Mouse (Mus musculus): Measurements from ENCODE around the gene Mbd3. TPM values are rescaled to one million over a fixed set of nuclear protein-coding genes. Genes with fewer than 3 reads are reported as not detected.

The Mbd3 gene
- polyA plus RNA-seq, 1 experiment from 2014 or later, result 252 TPM

DNA sequence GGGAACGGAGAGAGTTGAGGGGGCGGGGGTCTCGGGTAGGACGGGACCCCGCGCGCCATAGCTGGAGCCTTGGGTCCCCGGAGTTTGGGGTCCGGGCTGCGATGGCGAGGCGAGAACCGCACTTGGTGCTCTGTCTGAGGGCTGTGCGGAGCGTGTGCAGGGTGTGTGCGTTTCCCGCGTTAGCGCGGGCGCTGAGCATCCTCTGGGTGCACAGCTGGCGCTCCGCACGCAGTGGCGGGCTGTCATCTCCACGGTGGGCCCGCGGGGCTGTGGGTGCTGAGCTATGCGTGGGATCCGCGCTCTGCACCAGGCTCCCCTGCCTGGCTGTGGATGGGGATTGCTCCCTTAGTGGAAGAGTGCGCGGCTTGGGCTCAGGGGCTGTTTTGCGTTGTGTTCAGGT lies 42.6 kb downstream of the Mbd3 start:
- Histone ChIP-seq H3K9me3 (ENCODE audit: control insufficient read depth, low read length) (no peaks in the 10 kb centered on the region), H3K27me3 (ENCODE audit: control insufficient read depth, insufficient read depth, low read length) (peaks cover 58% of the 10 kb centered on the region), H3K4me1 (ENCODE audit: control insufficient read depth, insufficient read depth, low read length) (peaks cover 8% of the 10 kb centered on the region), H3K4me3 (ENCODE audit: low read depth, low read length) (peak overlapping the region; percentile 20), H3K9ac (ENCODE audit: low read length) (no peak overlapping the region), H3K36me3 (ENCODE audit: control insufficient read depth, insufficient read depth, low read length) (no peaks in the 10 kb centered on the region), H3K27ac (ENCODE audit: low read depth, low read length) (no peak overlapping the region), H3K4me2 (peak overlapping the region; percentile 31)
- DNase-seq (ENCODE audit: low spot score, missing footprints) (no peak), ATAC-seq (ENCODE audit: low FRiP score) (no peak)
- WGBS, result 1% methylated on average over 34 of the region's 34 CpGs

- ATAC-seq (ENCODE audit: low FRiP score), result no peak
- WGBS, result under 1% methylated on average over 50 of the region's 53 CpGs
- H3K9me3 ChIP-seq (ENCODE audit: control insufficient read depth, low read length), result no peaks in the 10 kb centered on the region
Observed at GRCm38 (mm10) chr10:80356001-80356682, 43.2 kb downstream of the Mbd3 start, which contains the start of gene Plk5. TSS of gene Plk5 (plus strand) at chr10:80356459.

GRCm38 (mm10) chr10:80355431-80355830 lies 43.9 kb downstream of the Mbd3 start:
- H3K4me1 ChIP-seq (ENCODE audit: control insufficient read depth, insufficient read depth, low read length), result peaks cover 8% of the 10 kb centered on the region
- no peaks in the 10 kb centered on the region for H3K36me3 ChIP-seq (ENCODE audit: control insufficient read depth, insufficient read depth, low read length)
- no peak overlapping the region for H3K27ac ChIP-seq (ENCODE audit: low read depth, low read length)
- H3K4me3 ChIP-seq (ENCODE audit: low read depth, low read length), result no peak overlapping the region
- 9% methylated on average over 8 of the region's 9 CpGs for WGBS
- H3K9me3 ChIP-seq (ENCODE audit: control insufficient read depth, low read length), result no peaks in the 10 kb centered on the region
- no peak overlapping the region for H3K9ac ChIP-seq (ENCODE audit: low read length)
- no peak overlapping the region for H3K4me2 ChIP-seq
- ATAC-seq (ENCODE audit: low FRiP score) (no peak), DNase-seq (ENCODE audit: low spot score, missing footprints) (no peak)
- H3K27me3 ChIP-seq (ENCODE audit: control insufficient read depth, insufficient read depth, low read length), result peaks cover 64% of the 10 kb centered on the region

More at GRCm38 (mm10) chr10:80356001-80356682, 43.2 kb downstream of the Mbd3 start, which contains the start of gene Plk5:
- no peaks in the 10 kb centered on the region for H3K36me3 ChIP-seq (ENCODE audit: control insufficient read depth, insufficient read depth, low read length)
- H3K27ac ChIP-seq (ENCODE audit: low read depth, low read length), result no peak within 1 kb of the TSS
- H3K4me3 ChIP-seq (ENCODE audit: low read depth, low read length), result peak within 1 kb of the TSS; percentile 20
- DNase-seq (ENCODE audit: low spot score, missing footprints), result no peak
- H3K4me1 ChIP-seq (ENCODE audit: control insufficient read depth, insufficient read depth, low read length), result peaks cover 8% of the 10 kb centered on the region
- no peak within 1 kb of the TSS for H3K9ac ChIP-seq (ENCODE audit: low read length)
- H3K4me2 ChIP-seq, result peak within 1 kb of the TSS; percentile 31
- H3K27me3 ChIP-seq (ENCODE audit: control insufficient read depth, insufficient read depth, low read length), result peaks cover 60% of the 10 kb centered on the region

DNA sequence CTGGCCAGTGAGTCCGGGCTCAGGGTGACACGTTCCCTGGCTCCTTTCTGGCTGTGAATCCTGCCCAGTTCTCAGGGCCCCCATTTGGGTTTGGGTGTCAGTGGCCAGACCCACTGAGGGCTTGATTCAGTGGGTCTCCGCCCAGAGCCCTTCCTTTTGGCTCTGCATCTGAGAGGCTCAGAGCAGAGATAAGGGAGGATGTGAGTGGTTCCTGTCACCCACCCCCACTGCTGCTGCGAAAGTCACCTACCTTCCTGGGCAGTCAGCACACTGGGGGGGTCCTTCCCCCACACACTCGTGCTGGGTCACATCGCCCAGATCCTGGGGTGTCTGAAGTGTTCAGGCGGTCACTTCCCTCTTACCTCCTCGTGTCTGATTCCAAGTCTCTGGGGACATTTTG lies 46.6 kb downstream of the Mbd3 start:
- H3K9me3 ChIP-seq (ENCODE audit: control insufficient read depth, low read length), result no peaks in the 10 kb centered on the region
- DNase-seq (ENCODE audit: low spot score, missing footprints) (no peak), ATAC-seq (ENCODE audit: low FRiP score) (no peak)
- H3K4me1 ChIP-seq (ENCODE audit: control insufficient read depth, insufficient read depth, low read length), result peaks cover 11% of the 10 kb centered on the region
- H3K27me3 ChIP-seq (ENCODE audit: control insufficient read depth, insufficient read depth, low read length), result peaks cover 76% of the 10 kb centered on the region
- no peak overlapping the region for H3K9ac ChIP-seq (ENCODE audit: low read length)
- no peak overlapping the region for H3K27ac ChIP-seq (ENCODE audit: low read depth, low read length)
- H3K4me3 ChIP-seq (ENCODE audit: low read depth, low read length), result no peak overlapping the region
- WGBS, result 68% methylated on average over 8 of the region's 8 CpGs
- H3K36me3 ChIP-seq (ENCODE audit: control insufficient read depth, insufficient read depth, low read length), result no peaks in the 10 kb centered on the region
- H3K4me2 ChIP-seq, result no peak overlapping the region

GRCm38 (mm10) chr10:80351896-80352295 lies 47.5 kb downstream of the Mbd3 start:
- Histone ChIP-seq H3K4me2 (no peak overlapping the region), H3K4me1 (ENCODE audit: control insufficient read depth, insufficient read depth, low read length) (peaks cover 11% of the 10 kb centered on the region), H3K27ac (ENCODE audit: low read depth, low read length) (no peak overlapping the region), H3K9me3 (ENCODE audit: control insufficient read depth, low read length) (no peaks in the 10 kb centered on the region), H3K4me3 (ENCODE audit: low read depth, low read length) (no peak overlapping the region), H3K9ac (ENCODE audit: low read length) (no peak overlapping the region), H3K36me3 (ENCODE audit: control insufficient read depth, insufficient read depth, low read length) (no peaks in the 10 kb centered on the region), H3K27me3 (ENCODE audit: control insufficient read depth, insufficient read depth, low read length) (peaks cover 76% of the 10 kb centered on the region)
- 27% methylated on average over 11 of the region's 11 CpGs for WGBS
- DNase-seq (ENCODE audit: low spot score, missing footprints), result no peak
- ATAC-seq (ENCODE audit: low FRiP score), result no peak

DNA sequence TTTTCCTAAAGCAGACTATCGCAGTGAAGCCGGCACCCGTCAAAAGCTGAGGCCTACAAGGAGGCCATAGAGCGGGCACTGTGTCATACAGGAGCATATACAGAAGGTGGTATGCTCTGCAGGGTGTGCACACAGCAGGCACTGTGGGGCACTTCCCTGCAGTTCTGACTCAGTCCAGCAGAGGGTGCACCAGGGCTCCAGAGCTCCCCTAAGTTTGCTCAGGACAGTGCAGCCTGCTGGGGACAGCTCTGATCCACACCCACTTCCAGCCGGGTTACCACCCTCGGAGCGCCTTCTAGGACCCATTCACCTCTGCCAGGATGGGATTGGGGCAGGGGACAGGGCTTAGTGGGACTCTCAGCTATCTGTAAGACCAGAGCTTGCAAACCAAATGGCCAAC lies 49.1 kb downstream of the Mbd3 start:
- Histone ChIP-seq H3K9ac (ENCODE audit: low read length) (no peak overlapping the region), H3K27ac (ENCODE audit: low read depth, low read length) (no peak overlapping the region), H3K4me3 (ENCODE audit: low read depth, low read length) (no peak overlapping the region), H3K36me3 (ENCODE audit: control insufficient read depth, insufficient read depth, low read length) (no peaks in the 10 kb centered on the region), H3K9me3 (ENCODE audit: control insufficient read depth, low read length) (no peaks in the 10 kb centered on the region), H3K4me1 (ENCODE audit: control insufficient read depth, insufficient read depth, low read length) (peaks cover 4% of the 10 kb centered on the region), H3K27me3 (ENCODE audit: control insufficient read depth, insufficient read depth, low read length) (peaks cover 75% of the 10 kb centered on the region), H3K4me2 (no peak overlapping the region)
- WGBS, result 5% methylated on average over 7 of the region's 7 CpGs
- DNase-seq (ENCODE audit: low spot score, missing footprints) (peak; percentile 99), ATAC-seq (ENCODE audit: low FRiP score) (peak; percentile 74)

- WGBS, result 11% methylated on average over 26 of the region's 26 CpGs
- H3K4me1 ChIP-seq (ENCODE audit: control insufficient read depth, insufficient read depth, low read length), result peaks cover 9% of the 10 kb centered on the region
Observed at GRCm38 (mm10) chr10:80348981-80349380, 50.4 kb downstream of the Mbd3 start.

DNA sequence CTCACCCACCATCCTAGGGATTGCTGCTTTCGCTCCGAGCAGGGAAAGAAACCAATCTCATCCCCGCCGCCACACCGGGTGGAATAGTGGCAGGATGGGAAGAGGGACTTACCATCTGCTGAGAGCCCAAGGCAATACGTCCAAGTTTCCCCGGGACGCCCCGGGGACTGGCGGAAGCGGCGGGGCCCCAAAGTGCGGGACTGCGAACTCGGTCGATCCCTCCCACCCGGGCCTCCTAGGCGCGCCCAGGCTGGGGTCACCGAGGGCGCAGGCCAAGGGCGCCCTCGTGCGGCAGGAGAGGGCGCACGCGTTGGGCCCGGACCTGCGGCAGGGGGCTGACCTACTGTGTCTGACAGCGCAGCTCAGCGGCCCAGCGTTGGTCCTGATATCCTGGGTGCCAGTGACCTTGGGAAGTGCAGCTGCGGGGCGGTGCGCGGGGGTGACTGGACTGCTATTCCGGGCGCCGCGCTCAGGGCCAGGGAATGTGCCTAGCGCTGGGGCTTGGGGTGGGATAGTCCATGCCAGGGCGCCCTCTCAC lies 51.0 kb downstream of the Mbd3 start, which contains the start of gene Adamtsl5:
Gene Adamtsl5, minus strand, starts transcription at position 169 of the 538 bp plus-strand sequence.
- peaks cover 10% of the 10 kb centered on the region for H3K4me1 ChIP-seq (ENCODE audit: control insufficient read depth, insufficient read depth, low read length)
- under 1% methylated on average over 42 of the region's 42 CpGs for WGBS
- H3K4me3 ChIP-seq (ENCODE audit: low read depth, low read length), result peak within 1 kb of the TSS; percentile 15; the same call in 1 of the 2 replicates
- ATAC-seq (ENCODE audit: low FRiP score), result peak; percentile 62
- no peaks in the 10 kb centered on the region for H3K9me3 ChIP-seq (ENCODE audit: control insufficient read depth, low read length)
- no peaks in the 10 kb centered on the region for H3K36me3 ChIP-seq (ENCODE audit: control insufficient read depth, insufficient read depth, low read length)
- no peak within 1 kb of the TSS for H3K27ac ChIP-seq (ENCODE audit: low read depth, low read length)
- H3K4me2 ChIP-seq, result peak within 1 kb of the TSS; percentile 38
- peak; percentile 98 for DNase-seq (ENCODE audit: low spot score, missing footprints)
- peaks cover 85% of the 10 kb centered on the region for H3K27me3 ChIP-seq (ENCODE audit: control insufficient read depth, insufficient read depth, low read length)
- peak within 1 kb of the TSS; percentile 20; the same call in 1 of the 2 replicates for H3K9ac ChIP-seq (ENCODE audit: low read length)

More at GRCm38 (mm10) chr10:80348981-80349380, 50.4 kb downstream of the Mbd3 start:
- no peak overlapping the region for H3K4me2 ChIP-seq
- H3K4me3 ChIP-seq (ENCODE audit: low read depth, low read length), result no peak overlapping the region
- no peak for ATAC-seq (ENCODE audit: low FRiP score)
- H3K36me3 ChIP-seq (ENCODE audit: control insufficient read depth, insufficient read depth, low read length), result no peaks in the 10 kb centered on the region
- H3K9ac ChIP-seq (ENCODE audit: low read length), result no peak overlapping the region
- no peaks in the 10 kb centered on the region for H3K9me3 ChIP-seq (ENCODE audit: control insufficient read depth, low read length)
- no peak for DNase-seq (ENCODE audit: low spot score, missing footprints)
- peaks cover 80% of the 10 kb centered on the region for H3K27me3 ChIP-seq (ENCODE audit: control insufficient read depth, insufficient read depth, low read length)
- no peak overlapping the region for H3K27ac ChIP-seq (ENCODE audit: low read depth, low read length)

- no peaks in the 10 kb centered on the region for H3K9me3 ChIP-seq (ENCODE audit: control insufficient read depth, low read length)
- H3K4me3 ChIP-seq (ENCODE audit: low read depth, low read length), result no peak overlapping the region
- peaks cover 15% of the 10 kb centered on the region for H3K4me1 ChIP-seq (ENCODE audit: control insufficient read depth, insufficient read depth, low read length)
- H3K9ac ChIP-seq (ENCODE audit: low read length), result peak overlapping the region; percentile 20; the same call in 1 of the 2 replicates
- H3K27me3 ChIP-seq (ENCODE audit: control insufficient read depth, insufficient read depth, low read length), result peaks cover 87% of the 10 kb centered on the region
- H3K4me2 ChIP-seq, result no peak overlapping the region
- DNase-seq (ENCODE audit: low spot score, missing footprints) (no peak), ATAC-seq (ENCODE audit: low FRiP score) (no peak)
- H3K36me3 ChIP-seq (ENCODE audit: control insufficient read depth, insufficient read depth, low read length), result no peaks in the 10 kb centered on the region
- WGBS, result 17% methylated on average over 17 of the region's 17 CpGs
- H3K27ac ChIP-seq (ENCODE audit: low read depth, low read length), result no peak overlapping the region
Observed at GRCm38 (mm10) chr10:80347514-80347967, 51.8 kb downstream of the Mbd3 start.

Data from midbrain, embryonic 11.5 days (tissue).